Mouse (Mus musculus) heart, postnatal 0 days (tissue): ENCODE data around the gene Nfasc.

Experiments
- CTCF ChIP-seq: IDR thresholded peaks from 2 replicates; pipeline ENCODE4 v1.5.1; 2016; ENCODE audit warnings: antibody characterized with exemption, control low read depth, low read depth
- EP300 ChIP-seq: IDR thresholded peaks from 2 replicates; pipeline ENCODE4 v1.6.1; 2016; ENCODE audit warnings: antibody characterized with exemption, low read depth

- TF ChIP-seq CTCF = no peak
- no peak for TF ChIP-seq EP300
Observed at GRCm38 (mm10) chr1:132641049-132641795, 100.4 kb downstream of the Nfasc start.
